Mouse (Mus musculus) midbrain, embryonic 15.5 days (tissue): ENCODE data around the gene Vps8. TPM values are rescaled to one million over a fixed set of nuclear protein-coding genes. Genes with fewer than 3 reads are reported as not detected.

Source experiments
- ATAC-seq: fragments of 200-750 bp; cut with Nextera tagmentation; replicated peaks from 2 replicates; pipeline ENCODE4 v1.8.0; 2017; ENCODE audit warnings: moderate TSS enrichment
- H3K27ac ChIP-seq: fragments of 300-500 bp; sonication (generic); 2 replicates; pipeline ENCODE4 v1.5.1; 2015; ENCODE audit warnings: mild to moderate bottlenecking, inconsistent platforms
- H3K27me3 ChIP-seq: fragments of 300-500 bp; sonication (generic); replicated peaks from 2 replicates; pipeline ENCODE4 v1.6.1; 2015; ENCODE audit warnings: inconsistent platforms
- H3K36me3 ChIP-seq: fragments of 300-500 bp; sonication (generic); replicated peaks from 2 replicates; pipeline ENCODE4 v1.6.1; 2015; ENCODE audit warnings: inconsistent platforms
- H3K4me1 ChIP-seq: fragments of 300-500 bp; sonication (generic); 2 replicates; pipeline ENCODE4 v1.6.1; 2015; ENCODE audit warnings: inconsistent platforms
- H3K4me2 ChIP-seq: fragments of 300-500 bp; sonication (generic); 2 replicates; pipeline ENCODE4 v1.6.1; 2015; ENCODE audit warnings: inconsistent platforms, mild to moderate bottlenecking, moderate library complexity
- H3K4me3 ChIP-seq: fragments of 300-500 bp; sonication (generic); 2 replicates; pipeline ENCODE4 v1.5.1; 2015; ENCODE audit warnings: mild to moderate bottlenecking, inconsistent platforms
- H3K9ac ChIP-seq: fragments of 300-500 bp; sonication (generic); 2 replicates; pipeline ENCODE4 v1.6.1; 2015; ENCODE audit warnings: mild to moderate bottlenecking, inconsistent platforms
- H3K9me3 ChIP-seq: fragments of 300-500 bp; sonication (generic); 2 replicates; pipeline ENCODE4 v1.6.1; 2016; ENCODE audit warnings: inconsistent platforms
- WGBS: fragments of 180-500 bp; shearing (Covaris S2); methylation state at CpG from one replicate; pipeline ENCODE4 v1.1.7; 2015; ENCODE audit warnings: mixed read lengths; 5-methylcytosine and 5-hydroxymethylcytosine counted together
- polyA plus RNA-seq: library from polyadenylated mRNA; unstranded; fragments of >200 nt; fragmentation: Nextera tagmentation; extraction: Ambion mirVana; gene quantifications from 2 replicates; pipeline ENCODE4 v1.2.1, GENCODE M21; 2015

The Vps8 gene
- polyA plus RNA-seq, result 37.5 and 40.2 TPM in 2 replicates

GRCm38 (mm10) chr16:21422645-21423545 is at the start of gene Vps8:
TSS of gene Vps8 (plus strand) at chr16:21423118.
- Histone ChIP-seq H3K27me3 (no peaks in the 10 kb centered on the region), H3K9me3 (no peaks in the 10 kb centered on the region), H3K9ac (peak within 1 kb of the TSS; percentile 95), H3K4me3 (peak within 1 kb of the TSS; percentile 82), H3K4me2 (peak within 1 kb of the TSS; percentile 87), H3K4me1 (peaks cover 8% of the 10 kb centered on the region), H3K27ac (peak within 1 kb of the TSS; percentile 75), H3K36me3 (no peaks in the 10 kb centered on the region)
- under 1% methylated on average over 71 of the region's 71 CpGs for WGBS
- ATAC-seq, result peak; percentile 97

- Histone ChIP-seq H3K36me3 (no peaks in the 10 kb centered on the region), H3K9me3 (no peaks in the 10 kb centered on the region), H3K4me3 (no peak overlapping the region), H3K4me2 (no peak overlapping the region), H3K27ac (peak overlapping the region; percentile 27; the same call in 1 of the 2 replicates), H3K27me3 (no peaks in the 10 kb centered on the region), H3K4me1 (peaks cover 5% of the 10 kb centered on the region; the same call in 1 of the 2 replicates), H3K9ac (no peak overlapping the region)
- ATAC-seq, result 0 out of 2 replicates have a peak, but pooled peaks have one; percentile 43
- WGBS, result 54% methylated on average over 7 of the region's 7 CpGs
Observed at GRCm38 (mm10) chr16:21373316-21373960, 49.5 kb upstream of the Vps8 start.

GRCm38 (mm10) chr16:21374067-21374466 is 48.9 kb upstream of the Vps8 start:
- peaks cover 5% of the 10 kb centered on the region; the same call in 1 of the 2 replicates for H3K4me1 ChIP-seq
- no peak overlapping the region for H3K4me2 ChIP-seq
- ATAC-seq, result no peak
- no peak overlapping the region for H3K27ac ChIP-seq
- no peaks in the 10 kb centered on the region for H3K9me3 ChIP-seq
- H3K36me3 ChIP-seq, result no peaks in the 10 kb centered on the region
- H3K4me3 ChIP-seq, result no peak overlapping the region
- H3K27me3 ChIP-seq, result no peaks in the 10 kb centered on the region
- 78% methylated on average over 4 of the region's 6 CpGs for WGBS
- no peak overlapping the region for H3K9ac ChIP-seq

GRCm38 (mm10) chr16:21375147-21375546 is 47.8 kb upstream of the Vps8 start:
- no peak overlapping the region for H3K27ac ChIP-seq
- peaks cover 5% of the 10 kb centered on the region; the same call in 1 of the 2 replicates for H3K4me1 ChIP-seq
- 91% methylated on average over 8 of the region's 8 CpGs for WGBS

GRCm38 (mm10) chr16:21376316-21376715 is 46.6 kb upstream of the Vps8 start:
- no peak overlapping the region for H3K4me2 ChIP-seq
- H3K27ac ChIP-seq, result no peak overlapping the region
- H3K27me3 ChIP-seq, result no peaks in the 10 kb centered on the region
- no peak overlapping the region for H3K9ac ChIP-seq
- H3K4me3 ChIP-seq, result no peak overlapping the region
- no peak for ATAC-seq
- peaks cover 5% of the 10 kb centered on the region; the same call in 1 of the 2 replicates for H3K4me1 ChIP-seq
- WGBS, result 90% methylated on average over 8 of the region's 8 CpGs
- no peaks in the 10 kb centered on the region for H3K36me3 ChIP-seq
- H3K9me3 ChIP-seq, result no peaks in the 10 kb centered on the region

More at GRCm38 (mm10) chr16:21375147-21375546, 47.8 kb upstream of the Vps8 start:
- ATAC-seq, result no peak
- H3K9ac ChIP-seq, result no peak overlapping the region
- no peak overlapping the region for H3K4me2 ChIP-seq
- no peaks in the 10 kb centered on the region for H3K27me3 ChIP-seq
- H3K9me3 ChIP-seq, result no peaks in the 10 kb centered on the region
- no peaks in the 10 kb centered on the region for H3K36me3 ChIP-seq
- H3K4me3 ChIP-seq, result no peak overlapping the region

- Histone ChIP-seq H3K4me3 (no peak overlapping the region), H3K27ac (no peak overlapping the region), H3K36me3 (no peaks in the 10 kb centered on the region), H3K4me2 (no peak overlapping the region), H3K27me3 (no peaks in the 10 kb centered on the region), H3K9me3 (no peaks in the 10 kb centered on the region), H3K4me1 (peaks cover 5% of the 10 kb centered on the region; the same call in 1 of the 2 replicates), H3K9ac (no peak overlapping the region)
- no peak for ATAC-seq
- WGBS, result 42% methylated on average over 7 of the region's 7 CpGs
Observed at GRCm38 (mm10) chr16:21376949-21377604, 45.8 kb upstream of the Vps8 start.

- 44% methylated on average over 4 of the region's 4 CpGs for WGBS
- Histone ChIP-seq H3K27me3 (no peaks in the 10 kb centered on the region), H3K9ac (no peak overlapping the region), H3K9me3 (no peaks in the 10 kb centered on the region), H3K4me2 (no peak overlapping the region), H3K36me3 (no peaks in the 10 kb centered on the region), H3K27ac (no peak overlapping the region), H3K4me1 (peaks cover 9% of the 10 kb centered on the region), H3K4me3 (no peak overlapping the region)
- ATAC-seq, result no peak
Observed at GRCm38 (mm10) chr16:21377605-21377968, 45.3 kb upstream of the Vps8 start.

GRCm38 (mm10) chr16:21381469-21381868 is 41.4 kb upstream of the Vps8 start:
- H3K9me3 ChIP-seq, result no peaks in the 10 kb centered on the region
- 91% methylated on average over 1 of the region's 1 CpGs for WGBS

GRCm38 (mm10) chr16:21382152-21382911 is 40.6 kb upstream of the Vps8 start:
- no peak overlapping the region for H3K27ac ChIP-seq
- ATAC-seq, result no peak
- 31% methylated on average over 11 of the region's 11 CpGs for WGBS
- no peak overlapping the region for H3K9ac ChIP-seq
- H3K9me3 ChIP-seq, result no peaks in the 10 kb centered on the region
- no peak overlapping the region for H3K4me3 ChIP-seq
- no peaks in the 10 kb centered on the region for H3K36me3 ChIP-seq
- H3K4me2 ChIP-seq, result no peak overlapping the region
- peaks cover 8% of the 10 kb centered on the region for H3K4me1 ChIP-seq
- H3K27me3 ChIP-seq, result no peaks in the 10 kb centered on the region

More at GRCm38 (mm10) chr16:21381469-21381868, 41.4 kb upstream of the Vps8 start:
- Histone ChIP-seq H3K36me3 (no peaks in the 10 kb centered on the region), H3K27ac (no peak overlapping the region), H3K4me1 (peaks cover 10% of the 10 kb centered on the region), H3K9ac (no peak overlapping the region), H3K27me3 (no peaks in the 10 kb centered on the region), H3K4me2 (no peak overlapping the region), H3K4me3 (no peak overlapping the region)
- ATAC-seq, result no peak

GRCm38 (mm10) chr16:21385926-21386881 is 36.7 kb upstream of the Vps8 start:
- peaks cover 9% of the 10 kb centered on the region for H3K4me1 ChIP-seq
- ATAC-seq, result no peak
- no peaks in the 10 kb centered on the region for H3K36me3 ChIP-seq
- H3K4me3 ChIP-seq, result no peak overlapping the region
- no peaks in the 10 kb centered on the region for H3K9me3 ChIP-seq
- H3K27ac ChIP-seq, result no peak overlapping the region
- H3K9ac ChIP-seq, result no peak overlapping the region
- WGBS, result 60% methylated on average over 14 of the region's 14 CpGs
- no peak overlapping the region for H3K4me2 ChIP-seq
- no peaks in the 10 kb centered on the region for H3K27me3 ChIP-seq

- no peak overlapping the region for H3K27ac ChIP-seq
- WGBS, result 23% methylated on average over 3 of the region's 3 CpGs
- no peaks in the 10 kb centered on the region for H3K27me3 ChIP-seq
- peaks cover 18% of the 10 kb centered on the region for H3K4me1 ChIP-seq
- no peaks in the 10 kb centered on the region for H3K36me3 ChIP-seq
- no peak overlapping the region for H3K4me2 ChIP-seq
- no peak for ATAC-seq
- no peak overlapping the region for H3K9ac ChIP-seq
- H3K9me3 ChIP-seq, result no peaks in the 10 kb centered on the region
- H3K4me3 ChIP-seq, result no peak overlapping the region
Observed at GRCm38 (mm10) chr16:21389316-21389715, 33.6 kb upstream of the Vps8 start.
